Mouse (Mus musculus): ENCODE data around the gene Zfp688.
"Not testable (repeated sequence)": the region's sequence is repeated elsewhere in the genome, so short reads cannot be mapped to it uniquely, and the experiment has no call there.

The Zfp688 gene

GRCm38 (mm10) chr7:127411418-127411817, 10.4 kb downstream of the Zfp688 start:
- no peak for DNase-seq (ENCODE audit: low read depth, low spot score)

GRCm38 (mm10) chr7:127406002-127406987, 15.6 kb downstream of the Zfp688 start, which contains the start of gene Zfp764:
Gene Zfp764 (minus strand): TSS chr7:127406822.
- peak; percentile 60 for DNase-seq (ENCODE audit: low read depth, low spot score)

- not testable (repeated sequence) for DNase-seq (ENCODE audit: low read depth, low spot score)
These were observed 17.8 kb downstream of the Zfp688 start for GRCm38 (mm10) chr7:127404101-127404500.

- DNase-seq (ENCODE audit: low read depth, low spot score), result no peak
These were observed 18.9 kb downstream of the Zfp688 start for GRCm38 (mm10) chr7:127402980-127403379.

GRCm38 (mm10) chr7:127400355-127400754, 21.5 kb downstream of the Zfp688 start:
- DNase-seq (ENCODE audit: low read depth, low spot score), result no peak

GRCm38 (mm10) chr7:127393944-127394333, 27.9 kb downstream of the Zfp688 start:
- no peak for DNase-seq (ENCODE audit: low read depth, low spot score)

GRCm38 (mm10) chr7:127393157-127393943, 28.5 kb downstream of the Zfp688 start, which contains the start of gene E430018J23Rik:
Gene E430018J23Rik (minus strand): TSS chr7:127393629.
- peak; percentile 95 for DNase-seq (ENCODE audit: low read depth, low spot score)

- no peak for DNase-seq (ENCODE audit: low read depth, low spot score)
These were observed 29.5 kb downstream of the Zfp688 start for GRCm38 (mm10) chr7:127392251-127392824.

- no peak for DNase-seq (ENCODE audit: low read depth, low spot score)
These were observed 30.3 kb downstream of the Zfp688 start for GRCm38 (mm10) chr7:127391538-127391937.

GRCm38 (mm10) chr7:127390306-127390705, 31.6 kb downstream of the Zfp688 start:
- DNase-seq (ENCODE audit: low read depth, low spot score), result no peak

- DNase-seq (ENCODE audit: low read depth, low spot score), result not testable (repeated sequence)
These were observed 33.7 kb downstream of the Zfp688 start for GRCm38 (mm10) chr7:127388201-127388600.

GRCm38 (mm10) chr7:127386641-127387392, 35.1 kb downstream of the Zfp688 start, which contains the start of gene 9130019O22Rik:
Gene 9130019O22Rik (minus strand): TSS chr7:127387166.
- DNase-seq (ENCODE audit: low read depth, low spot score), result no peak

- DNase-seq (ENCODE audit: low read depth, low spot score), result not testable (repeated sequence)
These were observed 36.3 kb downstream of the Zfp688 start for GRCm38 (mm10) chr7:127385560-127385959.

- DNase-seq (ENCODE audit: low read depth, low spot score), result no peak
These were observed 43.5 kb downstream of the Zfp688 start for GRCm38 (mm10) chr7:127378310-127378921.

- DNase-seq (ENCODE audit: low read depth, low spot score), result peak; percentile 78
These were observed 46.3 kb downstream of the Zfp688 start, which contains the start of gene Zfp747 for GRCm38 (mm10) chr7:127375271-127376245. Gene Zfp747 (minus strand): TSS chr7:127376050.

- DNase-seq (ENCODE audit: low read depth, low spot score), result not testable (repeated sequence)
These were observed 50.0 kb downstream of the Zfp688 start for GRCm38 (mm10) chr7:127371870-127372269.

- DNase-seq (ENCODE audit: low read depth, low spot score), result no peak
These were observed 50.7 kb downstream of the Zfp688 start for GRCm38 (mm10) chr7:127371213-127371612.

All from brain, embryonic 18.5 days (tissue).